Mouse (Mus musculus) kidney, adult 10 weeks (tissue): ENCODE measurements around the gene Mmp28. TPM values are rescaled to one million over a fixed set of nuclear protein-coding genes. Genes with fewer than 3 reads are reported as not detected.

ENCODE experiments used
- polyA plus RNA-seq: library from polyadenylated mRNA; stranded (reverse); fragments of 350-450 nt; fragmentation: Illumina TruSeq; extraction: RNeasy Lipid Tissue Mini Kit (QIAGEN cat#74804); gene quantifications from one replicate; pipeline ENCODE4 v1.2.3, GENCODE M21; 2014; ENCODE audit warnings: low read depth, low replicate concordance

Mmp28 gene
- 0.44 TPM for polyA plus RNA-seq

GRCm38 (mm10) chr11:83462711-83463244 lies at the start of gene Mmp28:
Mmp28 (minus strand) TSS chr11:83463071.

GRCm38 (mm10) chr11:83472324-83473234 lies 9.7 kb upstream of the Mmp28 start, which contains the start of gene Taf15:
Taf15 (plus strand) TSS chr11:83473086.

GRCm38 (mm10) chr11:83437377-83437776 lies 25.5 kb downstream of the Mmp28 start, which contains the start of gene 1700020L24Rik:
1700020L24Rik (plus strand) TSS chr11:83437677.

GRCm38 (mm10) chr11:83429355-83429754 lies 33.5 kb downstream of the Mmp28 start, which contains the start of gene Gas2l2:
Gas2l2 (minus strand) TSS chr11:83429455.

GRCm38 (mm10) chr11:83409087-83409754 lies 53.6 kb downstream of the Mmp28 start, which contains the start of gene Rasl10b:
Rasl10b (plus strand) TSS chr11:83409137.

Other genes with a start within 250 kb of the Mmp28 start
- not detected for gene Slfn14, start 176.3 kb downstream of the Mmp28 start, polyA plus RNA-seq
- gene Ap2b1, start 164.0 kb downstream of the Mmp28 start, polyA plus RNA-seq, result 39.0 TPM
- gene Pex12, start 160.5 kb downstream of the Mmp28 start, polyA plus RNA-seq, result 32.7 TPM
- gene Rasl10b, start 53.9 kb downstream of the Mmp28 start, polyA plus RNA-seq, result not detected
- not detected for gene Gas2l2, start 33.6 kb downstream of the Mmp28 start, polyA plus RNA-seq
- gene 1700020L24Rik, start 25.4 kb downstream of the Mmp28 start, polyA plus RNA-seq, result not detected
- 161 TPM for gene Taf15, start 10.0 kb upstream of the Mmp28 start, polyA plus RNA-seq
- not detected for gene Heatr9, start 59.1 kb upstream of the Mmp28 start, polyA plus RNA-seq
- 1.5 TPM for gene Ccl5, start 67.4 kb upstream of the Mmp28 start, polyA plus RNA-seq
- gene Ccl9, start 115.6 kb upstream of the Mmp28 start, polyA plus RNA-seq, result 2.3 TPM
- 9.1 TPM for gene Ccl6, start 130.0 kb upstream of the Mmp28 start, polyA plus RNA-seq
- not detected for gene Rpl9-ps1, start 182.6 kb upstream of the Mmp28 start, polyA plus RNA-seq
- gene Ccl3, start 186.3 kb upstream of the Mmp28 start, polyA plus RNA-seq, result not detected
- gene Ccl4, start 199.5 kb upstream of the Mmp28 start, polyA plus RNA-seq, result not detected
- 13.3 TPM for gene Wfdc17, start 240.9 kb upstream of the Mmp28 start, polyA plus RNA-seq
- gene Wfdc18, start 245.9 kb upstream of the Mmp28 start, polyA plus RNA-seq, result not detected